Mouse (Mus musculus) embryonic facial prominence, embryonic 12.5 days (tissue): Measurements from ENCODE around the gene Hes7. TPM values are rescaled to one million over a fixed set of nuclear protein-coding genes. Genes with fewer than 3 reads are reported as not detected.

Source experiments
- ATAC-seq: fragments of 200-750 bp; cut with Nextera tagmentation; 2 replicates; pipeline ENCODE4 v1.8.0; 2017; ENCODE audit not compliant: insufficient number of reproducible peaks, insufficient read depth, low FRiP score, low TSS enrichment
- H3K27ac ChIP-seq: fragments of 300-500 bp; sonication (generic); 2 replicates; pipeline ENCODE4 v1.5.1; 2016; ENCODE audit warnings: mild to moderate bottlenecking
- H3K27me3 ChIP-seq: fragments of 300-500 bp; sonication (generic); 2 replicates; pipeline ENCODE4 v1.6.1; 2016; ENCODE audit warnings: mild to moderate bottlenecking, moderate library complexity
- H3K36me3 ChIP-seq: fragments of 300-500 bp; sonication (generic); 2 replicates; pipeline ENCODE4 v1.6.1; 2016; ENCODE audit warnings: mild to moderate bottlenecking
- H3K4me1 ChIP-seq: fragments of 300-500 bp; sonication (generic); 2 replicates; pipeline ENCODE4 v1.6.1; 2016
- H3K4me2 ChIP-seq: fragments of 300-500 bp; sonication (generic); replicated peaks from 2 replicates; pipeline ENCODE4 v1.6.1; 2016; ENCODE audit warnings: mild to moderate bottlenecking, moderate library complexity
- H3K4me3 ChIP-seq: fragments of 300-500 bp; sonication (generic); 2 replicates; pipeline ENCODE4 v1.5.1; 2016; ENCODE audit warnings: mild to moderate bottlenecking
- H3K9ac ChIP-seq: fragments of 300-500 bp; sonication (generic); 2 replicates; pipeline ENCODE4 v1.6.1; 2016; ENCODE audit warnings: mild to moderate bottlenecking, moderate library complexity
- H3K9me3 ChIP-seq: fragments of 300-500 bp; sonication (generic); 2 replicates; pipeline ENCODE4 v1.6.1; 2016; ENCODE audit warnings: mild to moderate bottlenecking, moderate library complexity
- WGBS: fragments of 180-500 bp; shearing (Covaris S2); methylation state at CpG from one replicate; pipeline ENCODE4 v1.1.7; 2016; 5-methylcytosine and 5-hydroxymethylcytosine counted together
- polyA plus RNA-seq: library from polyadenylated mRNA; unstranded; fragments of >200 nt; fragmentation: Nextera tagmentation; extraction: Ambion mirVana; gene quantifications from 2 replicates; pipeline ENCODE4 v1.2.1, GENCODE M21; 2016

Gene Hes7
- polyA plus RNA-seq, 1 experiment from 2014 or later: 0.65 TPM

DNA sequence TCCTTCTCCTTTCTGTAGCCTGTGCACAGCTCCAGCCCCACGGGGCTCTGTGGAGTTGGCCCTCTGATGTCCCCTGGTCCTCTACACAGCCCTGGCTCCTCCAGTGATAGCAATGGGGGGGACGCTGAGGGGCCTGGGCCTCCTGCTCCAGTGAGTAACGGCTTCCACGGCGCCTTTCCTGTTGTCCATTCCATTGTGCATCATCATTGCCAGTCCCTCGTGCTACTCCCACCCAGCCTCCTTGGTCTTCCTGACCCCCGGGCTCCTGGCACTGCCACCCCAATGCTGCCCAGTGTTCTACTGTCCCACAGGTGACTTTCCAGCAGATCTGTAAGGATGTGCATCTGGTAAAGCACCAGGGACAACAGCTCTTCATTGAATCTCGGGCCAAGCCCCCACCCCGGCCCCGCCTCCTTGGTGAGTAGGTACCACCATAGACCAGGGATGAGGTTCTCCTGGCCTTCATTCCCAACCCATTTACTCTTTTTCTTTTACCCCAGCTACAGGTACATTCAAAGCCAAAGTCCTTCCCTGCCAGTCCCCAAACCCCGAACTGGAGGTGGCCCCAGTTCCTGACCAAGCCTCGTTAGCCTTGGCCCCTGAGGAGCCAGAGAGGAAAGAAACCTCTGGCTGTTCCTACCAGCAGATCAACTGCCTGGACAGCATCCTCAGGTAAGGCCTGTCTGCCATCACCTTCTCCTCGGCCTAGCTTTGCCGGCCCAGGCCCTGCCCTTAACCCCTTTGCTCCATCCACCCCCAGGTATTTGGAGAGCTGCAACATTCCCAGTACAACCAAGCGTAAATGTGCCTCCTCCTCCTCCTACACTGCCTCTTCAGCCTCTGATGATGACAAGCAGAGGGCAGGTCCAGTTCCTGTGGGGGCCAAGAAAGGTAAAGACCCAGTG, 16.4 kb upstream of the Hes7 start:
- peaks cover 17% of the 10 kb centered on the region for H3K4me1 ChIP-seq
- H3K9ac ChIP-seq: no peak overlapping the region
- 93% methylated on average over 15 of the region's 15 CpGs for WGBS
- H3K9me3 ChIP-seq: no peaks in the 10 kb centered on the region
- peaks cover 83% of the 10 kb centered on the region for H3K36me3 ChIP-seq
- H3K4me2 ChIP-seq: no peak overlapping the region
- H3K27me3 ChIP-seq: no peaks in the 10 kb centered on the region
- no peak overlapping the region for H3K27ac ChIP-seq
- no peak overlapping the region for H3K4me3 ChIP-seq
- ATAC-seq: no peak

DNA sequence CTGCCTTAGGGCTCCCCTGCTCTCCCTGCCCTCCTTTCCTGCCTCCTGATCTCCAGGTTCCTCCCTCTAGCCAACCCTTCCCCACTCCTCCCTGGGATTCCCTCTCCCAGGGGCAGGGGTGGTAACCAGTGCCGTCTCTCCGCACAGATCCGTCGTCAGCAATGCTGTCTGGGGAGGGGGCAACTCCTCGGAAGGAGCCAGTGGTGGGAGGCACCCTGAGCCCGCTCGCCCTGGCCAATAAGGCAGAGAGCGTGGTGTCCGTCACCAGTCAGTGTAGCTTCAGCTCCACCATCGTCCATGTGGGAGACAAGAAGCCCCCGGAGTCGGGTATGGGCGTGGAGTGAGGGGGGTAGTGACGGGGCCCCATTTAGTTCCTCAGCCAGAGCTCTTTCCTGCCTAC, 15.7 kb upstream of the Hes7 start:
- Histone ChIP-seq H3K36me3 (peaks cover 90% of the 10 kb centered on the region), H3K4me1 (peaks cover 11% of the 10 kb centered on the region), H3K27ac (no peak overlapping the region), H3K9me3 (no peaks in the 10 kb centered on the region), H3K27me3 (no peaks in the 10 kb centered on the region), H3K4me3 (no peak overlapping the region), H3K4me2 (no peak overlapping the region), H3K9ac (no peak overlapping the region)
- WGBS: 91% methylated on average over 14 of the region's 14 CpGs
- no peak for ATAC-seq

DNA sequence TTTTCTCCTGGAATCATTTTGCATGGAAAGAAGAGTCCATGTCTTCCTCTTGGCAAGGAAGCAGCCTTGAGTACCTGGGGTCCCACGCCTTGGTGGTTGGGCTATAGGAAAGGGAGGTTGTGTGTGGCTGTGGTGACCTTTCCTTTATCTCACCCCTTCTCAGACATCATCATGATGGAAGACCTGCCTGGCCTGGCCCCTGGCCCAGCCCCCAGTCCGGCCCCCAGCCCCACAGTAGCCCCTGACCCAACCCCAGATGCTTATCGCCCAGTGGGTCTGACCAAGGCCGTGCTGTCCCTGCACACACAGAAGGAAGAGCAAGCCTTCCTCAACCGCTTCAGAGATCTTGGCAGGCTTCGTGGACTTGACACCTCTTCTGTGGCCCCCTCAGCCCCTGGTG, 15.0 kb upstream of the Hes7 start:
- Histone ChIP-seq H3K27me3 (no peaks in the 10 kb centered on the region), H3K4me3 (no peak overlapping the region), H3K9ac (no peak overlapping the region), H3K4me2 (no peak overlapping the region), H3K27ac (no peak overlapping the region), H3K4me1 (peaks cover 5% of the 10 kb centered on the region), H3K9me3 (no peaks in the 10 kb centered on the region), H3K36me3 (peaks cover 91% of the 10 kb centered on the region)
- WGBS: 90% methylated on average over 6 of the region's 6 CpGs
- ATAC-seq: no peak

DNA sequence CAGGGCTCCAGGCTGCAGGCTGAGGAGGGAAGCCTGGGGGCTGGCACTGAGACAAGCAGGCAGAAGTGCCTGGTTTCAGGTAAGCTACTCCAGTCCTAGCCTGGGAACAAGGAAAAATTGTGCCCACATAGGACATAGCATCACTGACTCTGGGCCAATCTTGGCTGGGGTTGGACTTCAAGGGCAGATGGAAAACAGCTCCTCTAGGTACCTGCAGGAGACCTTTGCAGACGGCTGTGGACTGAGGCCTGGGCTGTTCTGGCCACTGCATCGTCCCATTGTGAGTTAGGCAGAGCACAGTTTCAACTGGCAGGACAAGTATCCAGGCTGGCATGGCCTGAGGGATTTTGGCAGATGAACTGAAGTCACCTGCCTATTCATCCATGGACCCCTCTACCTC, 14.4 kb upstream of the Hes7 start:
- Histone ChIP-seq H3K27me3 (no peaks in the 10 kb centered on the region), H3K4me2 (no peak overlapping the region), H3K9ac (no peak overlapping the region), H3K4me3 (no peak overlapping the region), H3K27ac (no peak overlapping the region), H3K4me1 (no peaks in the 10 kb centered on the region), H3K9me3 (no peaks in the 10 kb centered on the region), H3K36me3 (peaks cover 87% of the 10 kb centered on the region)
- ATAC-seq: no peak
- WGBS: 81% methylated on average over 2 of the region's 2 CpGs

DNA sequence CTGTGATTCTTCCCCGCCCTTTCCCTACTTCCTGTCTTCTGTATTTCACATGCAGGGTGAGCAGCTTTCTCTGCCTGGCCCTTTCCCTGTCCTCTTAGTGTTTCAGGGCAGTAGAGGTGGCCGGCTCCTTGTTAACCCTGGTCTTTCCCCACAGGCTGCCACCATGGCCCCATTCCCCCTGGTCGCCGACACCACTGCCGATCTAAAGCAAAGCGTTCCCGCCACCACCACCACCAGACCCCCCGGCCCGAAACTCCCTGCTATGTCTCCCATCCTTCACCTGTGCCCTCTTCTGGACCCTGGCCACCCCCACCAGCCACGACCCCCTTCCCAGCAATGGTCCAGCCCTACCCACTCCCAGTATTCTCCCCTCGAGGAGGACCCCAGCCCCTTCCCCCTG, 13.9 kb upstream of the Hes7 start:
- Histone ChIP-seq H3K36me3 (peaks cover 82% of the 10 kb centered on the region), H3K27me3 (no peaks in the 10 kb centered on the region), H3K9ac (no peak overlapping the region), H3K4me1 (no peaks in the 10 kb centered on the region), H3K4me3 (no peak overlapping the region), H3K9me3 (no peaks in the 10 kb centered on the region), H3K27ac (no peak overlapping the region), H3K4me2 (no peak overlapping the region)
- no peak for ATAC-seq
- 87% methylated on average over 11 of the region's 11 CpGs for WGBS

DNA sequence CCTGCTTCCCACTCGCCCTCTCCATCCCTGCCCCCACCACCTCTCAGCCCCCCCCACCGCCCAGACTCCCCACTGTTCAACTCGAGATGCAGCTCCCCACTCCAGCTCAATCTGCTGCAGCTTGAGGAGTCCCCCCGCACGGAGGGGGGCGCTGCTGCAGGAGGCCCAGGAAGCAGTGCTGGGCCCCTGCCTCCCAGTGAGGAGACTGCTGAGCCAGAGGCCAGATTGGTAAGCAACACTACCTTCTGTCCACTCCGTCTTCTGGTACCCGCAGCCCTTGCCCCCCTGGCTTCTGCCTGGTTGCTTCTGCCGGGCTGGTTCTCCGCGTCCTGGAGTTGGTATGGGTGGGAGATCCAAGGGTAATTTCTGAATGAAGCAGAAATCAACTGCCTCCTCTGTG, 13.4 kb upstream of the Hes7 start:
- Histone ChIP-seq H3K4me3 (no peak overlapping the region), H3K4me1 (0 out of 2 replicates have a peak, but pooled peaks cover 3% of the 10 kb centered on the region), H3K27me3 (no peaks in the 10 kb centered on the region), H3K36me3 (peaks cover 76% of the 10 kb centered on the region), H3K9me3 (no peaks in the 10 kb centered on the region), H3K4me2 (no peak overlapping the region), H3K9ac (no peak overlapping the region), H3K27ac (no peak overlapping the region)
- ATAC-seq: no peak
- 82% methylated on average over 11 of the region's 11 CpGs for WGBS

DNA sequence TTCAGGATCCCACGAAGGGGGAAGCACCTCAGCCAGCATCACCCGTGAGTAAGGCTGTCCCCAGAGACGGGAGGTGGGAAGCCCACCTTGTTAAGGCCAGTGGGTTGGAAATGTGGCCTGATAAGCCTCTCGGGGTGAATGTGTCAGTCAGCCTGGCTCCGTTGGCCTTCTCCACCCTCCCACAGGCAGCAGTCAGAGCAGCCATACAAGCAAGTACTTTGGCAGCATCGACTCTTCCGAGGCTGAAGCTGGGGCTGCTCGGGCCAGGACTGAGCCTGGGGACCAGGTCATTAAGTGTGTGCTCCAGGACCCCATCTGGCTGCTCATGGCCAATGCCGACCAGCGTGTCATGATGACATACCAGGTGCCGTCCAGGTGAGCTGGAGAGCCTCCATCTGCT, 12.5 kb upstream of the Hes7 start:
- WGBS: 90% methylated on average over 11 of the region's 11 CpGs
- no peaks in the 10 kb centered on the region for H3K27me3 ChIP-seq
- H3K36me3 ChIP-seq: peaks cover 68% of the 10 kb centered on the region
- H3K4me2 ChIP-seq: no peak overlapping the region
- H3K27ac ChIP-seq: no peak overlapping the region
- no peak for ATAC-seq
- H3K4me3 ChIP-seq: no peak overlapping the region
- no peaks in the 10 kb centered on the region for H3K9me3 ChIP-seq
- H3K9ac ChIP-seq: no peak overlapping the region
- H3K4me1 ChIP-seq: 0 out of 2 replicates have a peak, but pooled peaks cover 3% of the 10 kb centered on the region

DNA sequence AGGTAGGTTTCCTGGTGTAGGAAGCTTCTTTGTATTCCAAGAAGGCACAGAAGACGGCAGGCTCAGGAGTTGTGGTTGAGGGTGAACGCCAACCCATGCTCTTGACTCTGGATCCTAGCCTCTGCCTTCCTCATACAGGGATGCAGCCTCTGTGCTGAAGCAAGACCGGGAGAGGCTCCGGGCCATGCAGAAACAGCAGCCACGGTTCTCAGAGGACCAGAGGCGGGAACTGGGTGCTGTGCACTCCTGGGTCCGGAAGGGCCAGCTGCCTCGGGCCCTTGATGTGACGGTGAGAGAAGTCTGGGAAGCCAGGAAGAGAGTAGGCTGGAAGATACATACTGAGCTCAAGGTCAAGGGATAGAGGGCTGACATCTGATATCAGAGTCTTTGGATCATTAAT, 12.0 kb upstream of the Hes7 start:
- ATAC-seq: no peak
- H3K4me1 ChIP-seq: 0 out of 2 replicates have a peak, but pooled peaks cover 3% of the 10 kb centered on the region
- H3K27ac ChIP-seq: no peak overlapping the region
- no peak overlapping the region for H3K9ac ChIP-seq
- H3K9me3 ChIP-seq: no peaks in the 10 kb centered on the region
- no peaks in the 10 kb centered on the region for H3K27me3 ChIP-seq
- 91% methylated on average over 9 of the region's 9 CpGs for WGBS
- peaks cover 63% of the 10 kb centered on the region for H3K36me3 ChIP-seq
- no peak overlapping the region for H3K4me3 ChIP-seq
- no peak overlapping the region for H3K4me2 ChIP-seq

DNA sequence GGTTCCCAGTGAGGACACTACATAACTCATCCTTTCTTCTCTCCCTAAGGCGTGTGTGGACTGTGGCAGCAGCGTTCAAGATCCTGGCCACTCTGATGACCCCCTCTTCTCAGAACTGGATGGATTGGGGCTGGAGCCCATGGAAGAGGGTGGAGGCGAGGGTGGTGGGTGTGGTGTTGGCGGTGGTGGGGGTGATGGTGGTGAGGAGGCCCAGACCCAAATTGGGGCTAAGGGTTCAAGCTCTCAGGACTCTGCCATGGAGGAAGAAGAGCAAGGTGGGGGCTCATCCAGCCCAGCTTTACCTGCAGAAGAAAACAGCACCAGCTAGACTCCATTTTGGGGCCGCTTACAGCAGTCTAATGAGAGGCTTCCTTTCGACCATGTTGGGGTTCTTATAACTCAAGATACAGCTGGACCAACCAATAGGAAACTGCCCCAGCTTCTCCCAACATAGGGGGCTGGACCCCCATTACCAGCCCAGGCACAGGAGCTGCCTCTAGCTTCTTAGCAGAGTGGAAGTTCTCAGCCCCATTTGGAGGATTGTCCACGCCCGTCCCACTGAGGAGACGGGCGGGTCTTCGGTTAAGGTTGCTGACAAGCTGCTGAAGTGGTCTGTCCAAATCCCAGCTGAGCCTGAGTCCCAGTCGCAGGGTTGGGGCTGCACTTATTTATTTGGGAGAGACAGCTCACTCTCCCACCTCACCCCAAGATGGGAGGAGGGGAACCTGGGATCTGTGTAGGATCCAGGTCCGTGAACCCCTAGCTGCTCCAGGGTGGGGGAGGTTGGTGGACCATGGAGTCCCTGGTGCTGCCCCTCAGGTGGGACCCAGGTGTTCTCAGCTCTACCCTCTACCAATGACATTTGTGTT, 10.9 kb upstream of the Hes7 start:
- Histone ChIP-seq H3K4me3 (no peak overlapping the region), H3K9me3 (no peaks in the 10 kb centered on the region), H3K9ac (no peak overlapping the region), H3K4me1 (0 out of 2 replicates have a peak, but pooled peaks cover 3% of the 10 kb centered on the region), H3K36me3 (peaks cover 52% of the 10 kb centered on the region), H3K4me2 (no peak overlapping the region), H3K27ac (no peak overlapping the region), H3K27me3 (no peaks in the 10 kb centered on the region)
- no peak for ATAC-seq
- WGBS: 82% methylated on average over 13 of the region's 13 CpGs

DNA sequence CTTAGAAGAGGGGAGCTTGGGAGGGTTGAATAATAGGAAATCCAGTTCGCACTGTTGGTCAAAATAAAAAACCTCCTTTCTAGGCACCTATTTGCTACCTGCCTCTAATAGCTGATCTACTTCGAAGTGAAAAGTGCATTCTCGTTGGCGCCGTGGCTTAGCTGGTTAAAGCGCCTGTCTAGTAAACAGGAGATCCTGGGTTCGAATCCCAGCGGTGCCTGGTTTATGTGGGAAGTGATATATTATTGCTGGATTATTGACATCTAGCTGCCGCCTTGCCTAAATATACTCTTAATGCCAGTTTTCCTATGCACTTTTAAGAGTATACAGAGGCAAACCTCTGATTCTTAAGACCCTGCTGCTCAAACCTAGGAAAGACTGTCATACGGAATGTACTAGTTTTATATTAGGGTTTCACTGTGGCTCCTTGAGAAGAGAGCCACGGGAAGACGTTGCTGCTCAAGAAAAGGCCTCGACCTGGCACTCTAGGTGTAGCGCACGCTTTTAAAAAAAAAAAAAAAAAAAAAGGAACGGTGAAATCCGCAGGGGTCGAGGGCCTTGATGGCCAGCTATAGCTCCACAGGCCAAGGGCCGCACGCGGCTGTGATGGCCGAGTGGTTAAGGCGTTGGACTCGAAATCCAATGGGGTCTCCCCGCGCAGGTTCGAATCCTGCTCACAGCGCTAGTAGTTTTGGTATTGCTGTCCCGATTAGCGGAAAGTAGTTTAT, 9.7 kb upstream of the Hes7 start:
- ATAC-seq: peak; percentile 44; the same call in 1 of the 2 replicates
- Histone ChIP-seq H3K27me3 (no peaks in the 10 kb centered on the region; the same call in 1 of the 2 replicates), H3K36me3 (peaks cover 40% of the 10 kb centered on the region), H3K4me1 (0 out of 2 replicates have a peak, but pooled peaks cover 3% of the 10 kb centered on the region), H3K9ac (peak overlapping the region; percentile 25; the same call in 1 of the 2 replicates), H3K9me3 (no peaks in the 10 kb centered on the region), H3K4me2 (peak overlapping the region; percentile 51), H3K27ac (no peak overlapping the region), H3K4me3 (peak overlapping the region; percentile 46)
- WGBS: 1% methylated on average over 30 of the region's 30 CpGs
